Mouse (Mus musculus): Measurements from ENCODE around the gene Pou3f4. TPM values are rescaled to one million over a fixed set of nuclear protein-coding genes. Genes with fewer than 3 reads are reported as not detected.

The Pou3f4 gene
- polyA plus RNA-seq, 1 experiment = not detected

DNA sequence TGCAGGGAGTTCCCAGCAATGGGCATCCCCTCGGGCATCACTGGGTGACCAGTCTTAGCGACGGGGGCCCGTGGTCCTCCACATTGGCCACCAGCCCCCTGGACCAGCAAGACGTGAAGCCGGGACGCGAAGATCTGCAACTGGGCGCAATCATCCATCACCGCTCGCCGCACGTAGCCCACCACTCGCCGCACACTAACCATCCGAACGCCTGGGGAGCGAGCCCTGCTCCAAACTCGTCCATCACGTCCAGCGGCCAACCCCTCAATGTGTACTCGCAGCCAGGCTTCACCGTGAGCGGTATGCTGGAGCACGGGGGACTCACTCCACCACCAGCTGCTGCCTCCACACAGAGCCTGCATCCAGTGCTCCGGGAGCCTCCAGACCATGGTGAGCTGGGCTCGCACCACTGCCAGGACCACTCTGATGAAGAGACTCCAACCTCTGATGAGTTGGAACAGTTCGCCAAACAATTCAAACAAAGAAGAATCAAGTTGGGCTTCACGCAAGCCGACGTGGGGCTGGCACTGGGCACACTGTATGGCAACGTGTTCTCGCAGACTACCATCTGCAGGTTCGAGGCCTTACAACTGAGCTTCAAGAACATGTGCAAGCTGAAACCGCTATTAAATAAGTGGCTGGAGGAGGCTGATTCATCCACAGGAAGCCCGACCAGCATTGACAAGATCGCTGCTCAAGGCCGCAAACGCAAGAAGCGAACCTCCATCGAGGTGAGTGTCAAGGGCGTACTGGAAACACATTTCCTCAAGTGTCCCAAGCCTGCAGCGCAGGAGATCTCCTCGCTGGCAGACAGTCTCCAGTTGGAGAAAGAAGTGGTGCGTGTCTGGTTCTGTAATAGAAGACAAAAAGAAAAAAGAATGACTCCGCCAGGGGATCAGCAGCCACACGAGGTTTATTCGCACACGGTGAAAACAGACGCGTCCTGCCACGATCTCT lies 790 bp downstream of the Pou3f4 start:
- Histone ChIP-seq H3K36me3 (ENCODE audit: control insufficient read depth) (no peaks in the 10 kb centered on the region), H3K4me3 (replicated peaks) (no peak overlapping the region), H3K9me3 (ENCODE audit: control insufficient read depth, low read length) (peaks cover 9% of the 10 kb centered on the region; the same call in 1 of the 2 replicates), H3K4me1 (ENCODE audit: control insufficient read depth) (no peaks in the 10 kb centered on the region), H3K27me3 (ENCODE audit: control insufficient read depth) (peaks cover 42% of the 10 kb centered on the region)
- TF ChIP-seq GATA1 (IDR thresholded peaks at IDR 0.05; ENCODE audit: low read length) (no peak), TAL1 (IDR thresholded peaks at IDR 0.05; ENCODE audit: low read length) (no peak)

DNA sequence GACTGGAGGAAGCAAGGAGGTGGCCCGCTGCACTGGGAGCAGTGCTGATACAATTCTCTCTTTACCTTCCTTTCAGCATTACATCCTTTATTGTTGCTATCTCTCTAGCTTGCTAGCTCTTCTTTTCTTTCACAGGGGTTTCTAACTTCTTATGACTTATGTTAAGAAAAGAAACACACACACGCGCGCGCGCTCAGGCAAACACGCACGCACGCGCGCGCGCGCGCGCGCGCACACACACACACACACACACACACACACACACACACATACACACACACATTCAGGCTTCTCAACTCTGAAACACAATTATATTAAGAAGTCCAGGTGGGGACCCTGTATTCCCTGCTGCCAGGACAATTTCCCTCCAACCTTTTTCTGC lies 1.5 kb downstream of the Pou3f4 start:
- Histone ChIP-seq H3K27me3 (ENCODE audit: control insufficient read depth) (peaks cover 42% of the 10 kb centered on the region), H3K4me1 (ENCODE audit: control insufficient read depth) (no peaks in the 10 kb centered on the region), H3K36me3 (ENCODE audit: control insufficient read depth) (no peaks in the 10 kb centered on the region), H3K4me3 (replicated peaks) (no peak overlapping the region), H3K9me3 (ENCODE audit: control insufficient read depth, low read length) (peaks cover 9% of the 10 kb centered on the region; the same call in 1 of the 2 replicates)
- TF ChIP-seq GATA1 (IDR thresholded peaks at IDR 0.05; ENCODE audit: low read length) (no peak), TAL1 (IDR thresholded peaks at IDR 0.05; ENCODE audit: low read length) (no peak)

DNA sequence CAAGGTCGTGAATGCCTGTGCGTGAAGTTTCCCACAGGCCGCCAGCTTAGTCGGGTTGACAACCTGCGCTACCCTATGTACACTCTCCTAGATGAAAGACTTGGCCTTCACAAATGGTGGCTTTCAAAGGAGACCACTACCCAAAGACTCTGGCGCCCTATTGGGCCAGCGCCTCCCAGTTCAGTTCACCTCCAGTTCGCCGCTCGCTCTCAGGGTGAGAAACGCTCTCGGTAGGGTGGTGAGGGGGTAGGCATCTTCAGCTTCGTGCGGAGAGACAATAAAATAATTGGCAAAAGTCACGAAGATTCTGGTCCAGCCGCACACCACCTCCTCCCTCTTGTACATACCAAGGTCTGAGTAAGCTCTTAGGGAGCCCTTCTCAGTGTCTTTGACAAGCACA lies 2.5 kb downstream of the Pou3f4 start:
- H3K4me1 ChIP-seq (ENCODE audit: control insufficient read depth) = no peaks in the 10 kb centered on the region
- TF ChIP-seq TAL1 (IDR thresholded peaks at IDR 0.05; ENCODE audit: low read length) (no peak), GATA1 (IDR thresholded peaks at IDR 0.05; ENCODE audit: low read length) (no peak)
- peaks cover 42% of the 10 kb centered on the region for H3K27me3 ChIP-seq (ENCODE audit: control insufficient read depth)
- H3K9me3 ChIP-seq (ENCODE audit: control insufficient read depth, low read length) = peaks cover 9% of the 10 kb centered on the region; the same call in 1 of the 2 replicates
- H3K36me3 ChIP-seq (ENCODE audit: control insufficient read depth) = no peaks in the 10 kb centered on the region
- H3K4me3 ChIP-seq (replicated peaks) = no peak overlapping the region

DNA sequence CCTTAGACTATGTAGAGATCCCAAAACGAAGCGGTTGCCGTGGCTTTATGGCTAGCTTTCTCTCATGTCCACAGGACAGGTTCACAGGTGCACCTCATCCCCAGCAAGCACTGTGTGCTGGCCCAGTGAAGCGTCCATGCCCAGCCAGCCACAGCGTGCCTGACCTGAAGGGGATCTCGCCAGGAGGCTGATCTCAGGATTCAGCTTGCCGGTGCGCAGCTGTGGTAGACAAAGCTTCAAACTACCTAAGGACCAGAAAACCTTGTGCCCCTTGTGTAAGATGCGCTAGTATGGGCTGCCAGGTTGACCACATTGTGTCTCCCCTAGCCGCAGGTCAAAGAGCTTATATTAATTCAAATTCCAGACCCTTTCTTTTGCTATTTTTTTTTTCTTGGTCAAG lies 3.1 kb downstream of the Pou3f4 start:
- TF ChIP-seq GATA1 (IDR thresholded peaks at IDR 0.05; ENCODE audit: low read length) (no peak), TAL1 (IDR thresholded peaks at IDR 0.05; ENCODE audit: low read length) (no peak)

DNA sequence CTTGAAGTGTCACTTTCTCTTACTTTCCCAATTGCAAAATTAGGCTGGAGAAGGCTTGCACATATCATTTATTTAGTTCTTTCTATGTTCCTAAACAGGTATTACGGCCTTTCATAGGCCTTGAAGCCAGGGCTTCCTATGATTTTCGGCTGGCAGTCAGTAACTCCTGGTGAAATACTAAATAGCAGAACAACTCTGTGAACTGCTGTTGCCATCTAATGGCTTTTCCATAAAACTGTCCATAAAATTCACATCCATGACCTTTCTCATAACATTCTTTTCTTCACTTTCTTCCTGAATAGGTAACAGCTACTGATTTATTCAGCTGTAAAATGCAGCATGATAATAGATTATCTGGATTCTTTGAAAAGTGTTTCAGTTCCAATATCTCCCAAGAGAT lies 23.4 kb downstream of the Pou3f4 start:
- Histone ChIP-seq H3K4me1 (ENCODE audit: control insufficient read depth) (no peaks in the 10 kb centered on the region), H3K27me3 (ENCODE audit: control insufficient read depth) (no peaks in the 10 kb centered on the region), H3K9me3 (ENCODE audit: control insufficient read depth, low read length) (no peaks in the 10 kb centered on the region), H3K4me3 (replicated peaks) (no peak overlapping the region), H3K36me3 (ENCODE audit: control insufficient read depth) (no peaks in the 10 kb centered on the region)
- TF ChIP-seq GATA1 (IDR thresholded peaks at IDR 0.05; ENCODE audit: low read length) = no peak
- TF ChIP-seq TAL1 (IDR thresholded peaks at IDR 0.05; ENCODE audit: low read length) = no peak

More for the DNA sequence above, 3.1 kb downstream of the Pou3f4 start:
- Histone ChIP-seq H3K4me3 (replicated peaks) (no peak overlapping the region), H3K27me3 (ENCODE audit: control insufficient read depth) (peaks cover 40% of the 10 kb centered on the region), H3K4me1 (ENCODE audit: control insufficient read depth) (no peaks in the 10 kb centered on the region), H3K36me3 (ENCODE audit: control insufficient read depth) (no peaks in the 10 kb centered on the region), H3K9me3 (ENCODE audit: control insufficient read depth, low read length) (peaks cover 9% of the 10 kb centered on the region; the same call in 1 of the 2 replicates)

DNA sequence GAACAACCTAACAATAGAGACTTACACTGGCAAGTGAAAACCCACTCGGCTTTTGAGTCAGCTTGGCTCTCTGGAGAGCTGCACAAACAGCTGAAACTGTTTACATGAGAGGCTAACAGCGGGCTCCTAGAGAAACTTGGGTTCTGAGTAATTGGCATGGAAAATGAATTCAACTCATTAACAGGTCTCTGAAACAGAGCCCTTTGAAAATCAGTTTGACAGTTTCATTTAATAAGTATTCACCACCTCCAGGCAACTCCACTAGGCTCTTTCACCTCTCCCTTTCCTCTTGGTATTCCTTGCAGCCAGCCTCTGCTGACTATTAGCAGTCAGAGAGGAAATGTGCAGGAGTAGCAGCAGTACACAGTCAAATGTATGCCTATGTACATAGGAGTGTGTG lies 37.2 kb downstream of the Pou3f4 start:
- H3K4me1 ChIP-seq (ENCODE audit: control insufficient read depth) = no peaks in the 10 kb centered on the region
- H3K4me3 ChIP-seq (replicated peaks) = no peak overlapping the region
- H3K36me3 ChIP-seq (ENCODE audit: control insufficient read depth) = no peaks in the 10 kb centered on the region
- no peaks in the 10 kb centered on the region for H3K27me3 ChIP-seq (ENCODE audit: control insufficient read depth)
- TF ChIP-seq GATA1 (IDR thresholded peaks at IDR 0.05; ENCODE audit: low read length) = no peak
- no peak for TF ChIP-seq TAL1 (IDR thresholded peaks at IDR 0.05; ENCODE audit: low read length)
- no peaks in the 10 kb centered on the region for H3K9me3 ChIP-seq (ENCODE audit: control insufficient read depth, low read length)
